Mouse (Mus musculus): Measurements from ENCODE around the gene Gm28308. TPM values are rescaled to one million over a fixed set of nuclear protein-coding genes. Genes with fewer than 3 reads are reported as not detected.

Gm28308 gene
- total and polyA plus RNA-seq, 3 experiments, result not detected

- Histone ChIP-seq H3K9me3 (replicated peaks; ENCODE audit: insufficient read depth, low read length) (no peaks in the 10 kb centered on the region), H3K79me2 (ENCODE audit: control insufficient read depth, insufficient read depth, low read length, poor library complexity) (no peaks in the 10 kb centered on the region), H3K27me3 (ENCODE audit: control insufficient read depth in 1 of 2, insufficient read depth in 2 of 2, low read length in 2 of 2) (no peaks in the 10 kb centered on the region), H3K27ac (ENCODE audit: control insufficient read depth, low read depth, low read length) (no peak overlapping the region), H3K9ac (ENCODE audit: control insufficient read depth, low read depth, low read length, poor library complexity, severe bottlenecking) (no peak overlapping the region), H3K36me3 (ENCODE audit: control insufficient read depth in 1 of 2, insufficient read depth in 2 of 2, low read length in 2 of 2) (no peaks in the 10 kb centered on the region), H3K4me1 (ENCODE audit: control insufficient read depth in 1 of 2, insufficient read depth in 2 of 2, low read length in 2 of 2) (no peaks in the 10 kb centered on the region), H3K4me3 (ENCODE audit: control insufficient read depth in 1 of 2, insufficient read depth in 1 of 2, low read depth in 2 of 2, low read length in 2 of 2) (no peak overlapping the region)
- no peak for DNase-seq (ENCODE audit: low read depth, low spot score)
- TF ChIP-seq ELF1 (IDR thresholded peaks at IDR 0.05; ENCODE audit: low read depth, low read length) (no peak), EP300 (IDR thresholded peaks at IDR 0.05; ENCODE audit: low read depth in 1 of 2, low read length in 2 of 2) (no peak), POLR2AphosphoS2 (IDR thresholded peaks at IDR 0.05; ENCODE audit: low read length) (no peak), MXI1 (IDR thresholded peaks at IDR 0.05; ENCODE audit: low read depth, low read length) (no peak), CTCF (IDR thresholded peaks at IDR 0.05 in 2 of 3, conservative IDR thresholded peaks at IDR 0.05 in 1 of 3; ENCODE audit: control insufficient read depth in 1 of 3, insufficient read depth in 1 of 3, low read depth in 2 of 3, low read length in 3 of 3, poor library complexity in 1 of 3, severe bottlenecking in 1 of 3) (no peak), E2F4 (IDR thresholded peaks at IDR 0.05; ENCODE audit: borderline replicate concordance, low read depth, low read length) (no peak), TCF12 (IDR thresholded peaks at IDR 0.05; ENCODE audit: low read depth, low read length) (no peak), NRF1 (IDR thresholded peaks at IDR 0.05; ENCODE audit: insufficient read depth, low read depth, low read length, poor library complexity, severe bottlenecking) (no peak), POLR2A (IDR thresholded peaks at IDR 0.05; ENCODE audit: control insufficient read depth in 1 of 2, insufficient read depth in 1 of 2, low read depth in 1 of 2, low read length in 2 of 2, poor library complexity in 1 of 2) (no peak), MAX (IDR thresholded peaks at IDR 0.05; ENCODE audit: low read length) (no peak), CHD1 (IDR thresholded peaks at IDR 0.05; ENCODE audit: low read depth, low read length) (no peak), MYC (IDR thresholded peaks at IDR 0.05; ENCODE audit: low read depth, low read length) (no peak), UBTF (IDR thresholded peaks at IDR 0.05; ENCODE audit: borderline replicate concordance, insufficient read depth, low read depth, low read length) (no peak), ZKSCAN1 (IDR thresholded peaks at IDR 0.05; ENCODE audit: low read depth, low read length) (no peak), GATA1 (IDR thresholded peaks at IDR 0.05; ENCODE audit: low read depth, low read length) (no peak), ZC3H11A (IDR thresholded peaks at IDR 0.05; ENCODE audit: low read depth, low read length) (no peak), MEF2A (IDR thresholded peaks at IDR 0.05; ENCODE audit: extremely low read depth, insufficient replicate concordance, low read depth, low read length, poor library complexity, severe bottlenecking) (no peak)
Observed at GRCm38 (mm10) chr6:52118903-52119635, 94.1 kb downstream of the Gm28308 start.

GRCm38 (mm10) chr6:52115899-52116298, 97.2 kb downstream of the Gm28308 start:
- no peak for TF ChIP-seq USF1 (IDR thresholded peaks at IDR 0.05; ENCODE audit: low read depth, low read length)
- no peak for DNase-seq (ENCODE audit: low read depth, low spot score)

More at GRCm38 (mm10) chr6:52115899-52116298, 97.2 kb downstream of the Gm28308 start:
- Histone ChIP-seq H3K4me1 (ENCODE audit: control insufficient read depth in 1 of 2, insufficient read depth in 2 of 2, low read length in 2 of 2) (no peaks in the 10 kb centered on the region), H3K27me3 (ENCODE audit: control insufficient read depth in 1 of 2, insufficient read depth in 2 of 2, low read length in 2 of 2) (no peaks in the 10 kb centered on the region), H3K4me3 (ENCODE audit: control insufficient read depth in 1 of 2, insufficient read depth in 1 of 2, low read depth in 2 of 2, low read length in 2 of 2) (no peak overlapping the region), H3K36me3 (ENCODE audit: control insufficient read depth in 1 of 2, insufficient read depth in 2 of 2, low read length in 2 of 2) (no peaks in the 10 kb centered on the region), H3K79me2 (ENCODE audit: control insufficient read depth, insufficient read depth, low read length, poor library complexity) (no peaks in the 10 kb centered on the region), H3K27ac (ENCODE audit: control insufficient read depth, low read depth, low read length) (no peak overlapping the region), H3K9ac (ENCODE audit: control insufficient read depth, low read depth, low read length, poor library complexity, severe bottlenecking) (no peak overlapping the region), H3K9me3 (replicated peaks; ENCODE audit: insufficient read depth, low read length) (no peaks in the 10 kb centered on the region)

Other genes starting within 250 kb of the Gm28308 start
- gene Skap2, start 200.8 kb downstream of the Gm28308 start, total RNA-seq (2012; rRNA removed), result 17.7 and 17.8 TPM in 2 replicates
- gene Skap2, start 200.8 kb downstream of the Gm28308 start, polyA plus RNA-seq (2012; ENCODE audit: insufficient read depth in 1 of 2, insufficient read length in 2 of 2, low read depth in 1 of 2, low replicate concordance in 2 of 2, missing spikeins in 1 of 2), result 10 to 100 TPM in 1 of 2 experiments, not detected in 1; 31.3 TPM
- not detected in 2 replicates for gene Hoxa1, start 55.0 kb downstream of the Gm28308 start, total RNA-seq (2012; rRNA removed)
- gene Hoxa1, start 55.0 kb downstream of the Gm28308 start, polyA plus RNA-seq (2012; ENCODE audit: insufficient read depth in 1 of 2, insufficient read length in 2 of 2, low read depth in 1 of 2, low replicate concordance in 2 of 2, missing spikeins in 1 of 2), result not detected
- not detected in 2 replicates for gene Hoxa2, start 48.5 kb downstream of the Gm28308 start, total RNA-seq (2012; rRNA removed)
- not detected for gene Hoxa2, start 48.5 kb downstream of the Gm28308 start, polyA plus RNA-seq (2012; ENCODE audit: insufficient read depth in 1 of 2, insufficient read length in 2 of 2, low read depth in 1 of 2, low replicate concordance in 2 of 2, missing spikeins in 1 of 2)
- not detected in 2 replicates for gene 5730596B20Rik, start 35.8 kb downstream of the Gm28308 start, total RNA-seq (2012; rRNA removed)
- gene 5730596B20Rik, start 35.8 kb downstream of the Gm28308 start, polyA plus RNA-seq (2012; ENCODE audit: insufficient read depth in 1 of 2, insufficient read length in 2 of 2, low read depth in 1 of 2, low replicate concordance in 2 of 2, missing spikeins in 1 of 2), result not detected
- gene Hoxa4, start 21.6 kb downstream of the Gm28308 start, total RNA-seq (2012; rRNA removed), result not detected in 2 replicates
- gene Hoxa4, start 21.6 kb downstream of the Gm28308 start, polyA plus RNA-seq (2012; ENCODE audit: insufficient read depth in 1 of 2, insufficient read length in 2 of 2, low read depth in 1 of 2, low replicate concordance in 2 of 2, missing spikeins in 1 of 2), result not detected
- gene Hoxa5, start 8.8 kb downstream of the Gm28308 start, total RNA-seq (2012; rRNA removed), result not detected in 2 replicates
- not detected for gene Hoxa5, start 8.8 kb downstream of the Gm28308 start, polyA plus RNA-seq (2012; ENCODE audit: insufficient read depth in 1 of 2, insufficient read length in 2 of 2, low read depth in 1 of 2, low replicate concordance in 2 of 2, missing spikeins in 1 of 2)
- not detected in 2 replicates for gene Hoxa6, start 4.6 kb downstream of the Gm28308 start, total RNA-seq (2012; rRNA removed)
- gene Hoxa6, start 4.6 kb downstream of the Gm28308 start, polyA plus RNA-seq (2012; ENCODE audit: insufficient read depth in 1 of 2, insufficient read length in 2 of 2, low read depth in 1 of 2, low replicate concordance in 2 of 2, missing spikeins in 1 of 2), result not detected
- gene Hoxa3, start within 50 bp of the Gm28308 start, total RNA-seq (2012; rRNA removed), result not detected in 2 replicates
- gene Hoxa3, start within 50 bp of the Gm28308 start, polyA plus RNA-seq (2012; ENCODE audit: insufficient read depth in 1 of 2, insufficient read length in 2 of 2, low read depth in 1 of 2, low replicate concordance in 2 of 2, missing spikeins in 1 of 2), result not detected
- gene Hoxa7, start 8.5 kb upstream of the Gm28308 start, total RNA-seq (2012; rRNA removed), result not detected in 2 replicates
- under 1 TPM in 1 of 2 experiments, not detected in 1; 0.17 TPM for gene Hoxa7, start 8.5 kb upstream of the Gm28308 start, polyA plus RNA-seq (2012; ENCODE audit: insufficient read depth in 1 of 2, insufficient read length in 2 of 2, low read depth in 1 of 2, low replicate concordance in 2 of 2, missing spikeins in 1 of 2)
- gene Hoxa9, start 17.8 kb upstream of the Gm28308 start, total RNA-seq (2012; rRNA removed), result not detected in 2 replicates
- gene Hoxa9, start 17.8 kb upstream of the Gm28308 start, polyA plus RNA-seq (2012; ENCODE audit: insufficient read depth in 1 of 2, insufficient read length in 2 of 2, low read depth in 1 of 2, low replicate concordance in 2 of 2, missing spikeins in 1 of 2), result not detected
- not detected in 2 replicates for gene Hoxa10, start 27.5 kb upstream of the Gm28308 start, total RNA-seq (2012; rRNA removed)
- gene Hoxa10, start 27.5 kb upstream of the Gm28308 start, polyA plus RNA-seq (2012; ENCODE audit: insufficient read depth in 1 of 2, insufficient read length in 2 of 2, low read depth in 1 of 2, low replicate concordance in 2 of 2, missing spikeins in 1 of 2), result not detected
- gene Hoxa11, start 32.5 kb upstream of the Gm28308 start, total RNA-seq (2012; rRNA removed), result not detected in 2 replicates
- not detected for gene Hoxa11, start 32.5 kb upstream of the Gm28308 start, polyA plus RNA-seq (2012; ENCODE audit: insufficient read depth in 1 of 2, insufficient read length in 2 of 2, low read depth in 1 of 2, low replicate concordance in 2 of 2, missing spikeins in 1 of 2)
- gene Hoxa13, start 47.5 kb upstream of the Gm28308 start, total RNA-seq (2012; rRNA removed), result not detected in 2 replicates
- gene Hoxa13, start 47.5 kb upstream of the Gm28308 start, polyA plus RNA-seq (2012; ENCODE audit: insufficient read depth in 1 of 2, insufficient read length in 2 of 2, low read depth in 1 of 2, low replicate concordance in 2 of 2, missing spikeins in 1 of 2), result not detected
- gene Evx1, start 100.2 kb upstream of the Gm28308 start, total RNA-seq (2012; rRNA removed), result not detected in 2 replicates
- not detected for gene Evx1, start 100.2 kb upstream of the Gm28308 start, polyA plus RNA-seq (2012; ENCODE audit: insufficient read depth in 1 of 2, insufficient read length in 2 of 2, low read depth in 1 of 2, low replicate concordance in 2 of 2, missing spikeins in 1 of 2)